Mouse (Mus musculus) stomach, embryonic 16.5 days (tissue): ENCODE measurements at regions not wholly inside any gene's neighbourhood (a gene's known extent, or its start where the extent isn't known, plus 50 kb on each side); places are given as distances from the start of the nearest gene placed in this dataset.
A peak's percentile ranks its signal among the peaks of the same experiment; 100 is the strongest.

Experiments used
- ATAC-seq: fragments of 200-750 bp; cut with Nextera tagmentation; 2 replicates; pipeline ENCODE4 v1.8.0; 2017; ENCODE audit warnings: moderate number of reproducible peaks, moderate TSS enrichment; ENCODE audit not compliant: insufficient read depth, low FRiP score
- H3K27ac ChIP-seq: fragments of 300-500 bp; sonication (generic); 2 replicates; pipeline ENCODE4 v1.5.1; 2014; ENCODE audit warnings: low read length
- H3K27me3 ChIP-seq: fragments of 300-500 bp; sonication (generic); 2 replicates; pipeline ENCODE4 v1.6.1; 2014; ENCODE audit warnings: low read length, control low read depth, mixed read lengths; ENCODE audit not compliant: control insufficient read depth, insufficient read depth
- H3K36me3 ChIP-seq: fragments of 300-500 bp; sonication (generic); 2 replicates; pipeline ENCODE4 v1.6.1; 2014; ENCODE audit warnings: low read length; ENCODE audit not compliant: control insufficient read depth, insufficient read depth
- H3K4me1 ChIP-seq: fragments of 300-500 bp; sonication (generic); 2 replicates; pipeline ENCODE4 v1.6.1; 2014; ENCODE audit warnings: low read length, control low read depth, mixed read lengths; ENCODE audit not compliant: control insufficient read depth, insufficient read depth
- H3K4me2 ChIP-seq: fragments of 300-500 bp; sonication (generic); 2 replicates; pipeline ENCODE4 v1.6.1; 2014; ENCODE audit warnings: low read depth, low read length, mixed read lengths
- H3K4me3 ChIP-seq: fragments of 300-500 bp; sonication (generic); replicated peaks from 2 replicates; pipeline ENCODE4 v1.5.1; 2014; ENCODE audit warnings: mild to moderate bottlenecking, low read length
- H3K9ac ChIP-seq: fragments of 300-500 bp; sonication (generic); 2 replicates; pipeline ENCODE4 v1.6.1; 2014; ENCODE audit warnings: low read length
- H3K9me3 ChIP-seq: fragments of 300-500 bp; sonication (generic); replicated peaks from 2 replicates; pipeline ENCODE4 v1.6.1; 2016; ENCODE audit warnings: low read length, control low read depth; ENCODE audit not compliant: control insufficient read depth
- WGBS: fragments of 180-500 bp; shearing (Covaris S2); extraction: QIAGEN DNeasy Blood & Tissue Kit; methylation state at CpG from one replicate; pipeline ENCODE4 v1.1.7; 2014; 5-methylcytosine and 5-hydroxymethylcytosine counted together

DNA sequence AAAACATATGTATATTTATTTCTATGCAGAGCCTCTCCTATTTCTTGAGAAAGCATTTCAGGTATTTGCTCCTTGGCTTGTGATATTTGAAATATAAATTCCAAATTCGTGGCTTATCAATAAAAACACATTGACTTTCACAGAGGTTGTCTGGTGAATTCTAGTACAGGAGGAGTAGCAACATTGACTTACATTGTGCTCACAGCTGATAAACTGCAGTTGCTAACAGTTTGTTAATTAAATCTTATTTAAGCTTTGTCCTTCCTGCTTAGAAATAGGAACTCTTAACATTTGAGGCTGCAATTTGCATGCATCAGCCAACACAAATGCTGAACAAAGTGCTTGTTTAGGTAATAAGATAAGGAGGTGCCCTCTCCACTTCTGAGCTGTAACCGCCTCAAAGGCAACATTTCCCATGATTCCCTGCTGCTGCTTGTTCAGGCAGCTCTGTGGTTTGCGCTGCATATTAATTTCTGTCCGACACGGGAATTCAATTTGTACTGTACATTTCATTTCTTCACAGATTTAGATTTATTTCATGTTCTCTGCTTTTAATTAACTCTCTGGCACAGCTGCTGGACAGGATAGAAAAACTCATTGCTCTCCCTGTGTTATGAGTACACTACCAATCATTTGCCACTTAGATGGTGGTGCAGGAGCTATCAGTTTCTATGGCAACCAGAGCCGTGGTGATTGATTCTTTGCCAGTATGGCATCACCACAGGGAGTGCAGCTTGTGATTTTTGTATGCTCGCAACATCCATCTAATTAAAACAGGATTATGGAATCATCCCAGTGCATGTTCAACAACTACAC, 219.0 kb downstream of the Zfp352 start:
- Histone ChIP-seq H3K27ac (no peak overlapping the region), H3K4me3 (no peak overlapping the region), H3K27me3 (no peaks in the 10 kb centered on the region), H3K36me3 (no peaks in the 10 kb centered on the region), H3K4me2 (no peak overlapping the region), H3K9me3 (no peaks in the 10 kb centered on the region), H3K4me1 (no peaks in the 10 kb centered on the region), H3K9ac (no peak overlapping the region)
- ATAC-seq, result no peak
- WGBS, result 66% methylated on average over 7 of the region's 7 CpGs

DNA sequence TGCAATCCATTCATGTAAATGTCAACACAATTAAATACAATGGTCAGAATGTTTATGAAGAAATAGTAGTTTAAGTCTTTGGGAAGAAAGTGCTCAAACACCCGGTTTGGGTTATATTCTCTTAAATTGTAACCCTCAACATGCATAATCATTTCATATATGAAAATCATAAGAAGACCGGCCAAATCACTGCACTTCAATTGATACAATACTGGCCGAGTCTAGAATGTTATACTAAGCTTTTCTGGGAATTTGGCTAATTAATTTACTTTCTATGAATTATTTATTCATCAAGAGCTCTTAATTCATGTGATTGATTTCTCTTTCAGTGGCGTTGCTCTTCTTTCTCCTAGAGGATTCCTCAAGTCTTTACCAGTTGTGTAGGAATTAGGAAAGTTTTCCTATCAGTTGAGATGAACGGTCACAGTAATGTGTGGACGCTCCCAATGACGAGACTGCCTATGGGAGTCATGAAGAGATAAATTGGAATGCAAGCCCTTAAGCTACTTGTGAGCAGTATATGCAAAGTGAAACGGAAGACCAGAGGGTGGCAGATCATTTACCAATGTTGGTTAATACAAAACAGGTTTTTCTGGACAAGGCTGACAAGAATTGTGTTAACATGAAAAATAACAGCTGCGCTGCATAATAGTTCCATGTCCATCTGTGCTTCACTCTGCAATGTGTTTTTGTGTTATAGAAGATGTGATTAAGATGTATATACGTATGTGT, 219.7 kb downstream of the Zfp352 start:
- no peak for ATAC-seq
- no peak overlapping the region for H3K9ac ChIP-seq
- H3K4me2 ChIP-seq, result no peak overlapping the region
- H3K4me3 ChIP-seq, result no peak overlapping the region
- H3K4me1 ChIP-seq, result no peaks in the 10 kb centered on the region
- no peaks in the 10 kb centered on the region for H3K36me3 ChIP-seq
- WGBS, result 66% methylated on average over 10 of the region's 10 CpGs
- no peaks in the 10 kb centered on the region for H3K27me3 ChIP-seq
- H3K9me3 ChIP-seq, result no peaks in the 10 kb centered on the region
- H3K27ac ChIP-seq, result no peak overlapping the region

DNA sequence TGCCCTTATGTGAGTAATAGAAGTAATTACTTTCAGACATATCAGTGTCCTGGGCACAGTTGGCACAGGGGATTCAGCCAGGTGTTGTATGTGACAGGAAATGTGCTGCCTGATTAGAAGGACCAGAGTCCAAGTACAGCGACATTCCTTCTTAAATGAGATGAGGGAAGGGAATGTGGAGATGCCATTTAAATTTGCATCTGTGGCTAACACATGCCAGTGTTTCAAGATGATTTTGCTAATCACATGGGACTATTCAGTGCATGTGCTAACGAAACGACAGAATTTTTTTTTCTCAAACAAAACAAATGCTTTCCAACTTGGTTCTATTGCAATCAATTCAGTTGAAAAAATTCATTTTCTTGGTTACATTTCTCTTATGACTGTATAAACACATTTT, 226.6 kb downstream of the Zfp352 start:
- ATAC-seq, result no peak
- H3K9me3 ChIP-seq, result no peaks in the 10 kb centered on the region
- WGBS, result 79% methylated on average over 3 of the region's 3 CpGs
- no peak overlapping the region for H3K4me2 ChIP-seq
- H3K27me3 ChIP-seq, result no peaks in the 10 kb centered on the region
- no peaks in the 10 kb centered on the region for H3K36me3 ChIP-seq
- no peak overlapping the region for H3K9ac ChIP-seq
- H3K4me1 ChIP-seq, result no peaks in the 10 kb centered on the region
- no peak overlapping the region for H3K27ac ChIP-seq
- H3K4me3 ChIP-seq, result no peak overlapping the region

DNA sequence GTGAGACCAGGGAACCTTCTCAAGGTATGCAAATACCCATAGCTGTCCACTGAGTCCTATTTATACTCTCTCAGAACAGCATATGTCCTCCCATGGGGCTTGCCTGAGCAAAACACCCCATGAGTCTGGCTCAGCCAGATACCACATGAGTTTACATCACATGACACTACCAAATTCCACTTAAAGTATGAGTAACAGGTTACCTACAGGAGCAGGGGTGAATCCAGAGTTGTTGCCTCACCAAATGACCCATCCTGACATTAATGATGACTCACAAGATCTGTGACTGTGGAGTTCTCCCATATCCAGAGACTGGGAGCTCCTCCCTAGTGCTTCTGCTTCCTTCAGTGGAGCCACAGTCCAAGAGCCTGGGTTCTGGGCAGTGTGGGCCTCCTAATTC, 234.0 kb downstream of the Zfp352 start:
- Histone ChIP-seq H3K36me3 (no peaks in the 10 kb centered on the region), H3K9ac (no peak overlapping the region), H3K4me2 (no peak overlapping the region), H3K9me3 (no peaks in the 10 kb centered on the region), H3K27ac (no peak overlapping the region), H3K4me3 (no peak overlapping the region), H3K27me3 (no peaks in the 10 kb centered on the region), H3K4me1 (no peaks in the 10 kb centered on the region)
- ATAC-seq, result no peak

DNA sequence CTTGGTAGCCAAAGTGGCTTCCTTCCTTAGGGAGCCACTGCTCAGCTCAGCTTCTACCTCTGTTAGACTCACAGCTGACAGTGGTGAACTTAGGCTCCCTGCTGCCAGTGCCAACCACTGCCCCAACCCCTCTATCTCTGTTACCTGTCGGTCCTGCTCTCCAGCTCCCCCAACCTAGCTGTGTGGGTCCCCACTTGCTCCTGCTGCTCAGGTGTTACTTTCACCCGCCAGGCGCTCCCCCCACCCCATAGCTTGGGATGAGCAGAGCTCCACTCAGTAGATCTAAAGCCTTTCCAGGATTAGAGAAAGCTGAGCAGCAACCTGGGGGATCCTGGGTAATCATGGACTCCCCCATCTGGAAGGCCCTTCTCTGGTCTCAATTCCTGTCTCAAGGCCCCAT, 234.4 kb downstream of the Zfp352 start:
- no peak overlapping the region for H3K9ac ChIP-seq
- 0 out of 2 replicates have a peak, but pooled peaks have one; percentile 47 for ATAC-seq
- H3K36me3 ChIP-seq, result no peaks in the 10 kb centered on the region
- no peaks in the 10 kb centered on the region for H3K9me3 ChIP-seq
- H3K27me3 ChIP-seq, result no peaks in the 10 kb centered on the region
- no peak overlapping the region for H3K4me2 ChIP-seq
- no peak overlapping the region for H3K4me3 ChIP-seq
- H3K27ac ChIP-seq, result no peak overlapping the region
- no peaks in the 10 kb centered on the region for H3K4me1 ChIP-seq
- 70% methylated on average over 3 of the region's 3 CpGs for WGBS

DNA sequence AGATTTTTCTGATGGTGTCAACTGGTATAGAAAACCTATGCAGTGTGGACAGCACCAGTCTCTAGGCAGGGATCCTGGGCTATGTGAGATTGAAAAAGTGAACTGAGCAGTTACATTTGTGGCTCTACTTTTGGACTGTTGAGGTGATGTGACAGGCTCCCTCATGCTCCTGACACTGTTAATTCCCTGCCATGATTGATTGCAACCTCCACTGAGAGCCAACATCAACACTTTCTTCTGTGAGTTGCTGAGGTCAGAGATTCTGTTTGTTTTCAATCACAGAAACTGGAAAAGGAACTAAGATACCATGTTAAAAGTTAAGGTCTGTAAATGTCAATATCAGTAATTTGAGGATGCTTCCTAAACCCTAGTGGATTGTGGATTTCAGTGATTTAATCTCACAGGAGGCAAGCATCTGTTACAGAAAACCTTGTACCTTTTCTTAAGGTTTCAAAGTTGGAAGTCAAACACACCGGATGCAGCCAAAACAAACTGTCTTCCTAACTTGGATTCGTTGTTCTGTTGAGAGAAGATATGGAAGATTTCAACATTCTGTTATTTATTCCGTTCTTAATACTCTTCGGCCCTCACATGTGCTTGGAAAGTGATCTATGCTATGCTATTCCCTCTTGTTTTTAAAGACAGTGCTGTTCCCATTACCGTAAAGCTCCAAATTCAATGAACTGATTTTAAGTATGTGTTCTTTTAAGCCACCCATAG, 278.4 kb downstream of the Zfp352 start:
- no peak for ATAC-seq
- no peaks in the 10 kb centered on the region for H3K36me3 ChIP-seq
- no peaks in the 10 kb centered on the region for H3K9me3 ChIP-seq
- H3K4me1 ChIP-seq, result no peaks in the 10 kb centered on the region
- H3K9ac ChIP-seq, result no peak overlapping the region
- H3K4me3 ChIP-seq, result no peak overlapping the region
- no peaks in the 10 kb centered on the region for H3K27me3 ChIP-seq
- H3K4me2 ChIP-seq, result no peak overlapping the region
- no peak overlapping the region for H3K27ac ChIP-seq
- WGBS, result 72% methylated on average over 5 of the region's 5 CpGs
